Mouse (Mus musculus) hindbrain, embryonic 15.5 days (tissue): ENCODE data around the gene Radil. TPM values are rescaled to one million over a fixed set of nuclear protein-coding genes. Genes with fewer than 3 reads are reported as not detected.

Experiments used
- ATAC-seq: fragments of 200-750 bp; cut with Nextera tagmentation; 2 replicates; pipeline ENCODE4 v1.8.0; 2017; ENCODE audit warnings: low read depth, moderate number of reproducible peaks, moderate TSS enrichment; ENCODE audit not compliant: low FRiP score
- H3K27ac ChIP-seq: fragments of 300-500 bp; sonication (generic); replicated peaks from 2 replicates; pipeline ENCODE4 v1.5.1; 2015; ENCODE audit warnings: mild to moderate bottlenecking, inconsistent platforms
- H3K27me3 ChIP-seq: fragments of 300-500 bp; sonication (generic); 2 replicates; pipeline ENCODE4 v1.6.1; 2015; ENCODE audit warnings: control low read depth, inconsistent platforms
- H3K36me3 ChIP-seq: fragments of 300-500 bp; sonication (generic); 2 replicates; pipeline ENCODE4 v1.6.1; 2015; ENCODE audit warnings: control low read depth, inconsistent platforms
- H3K4me1 ChIP-seq: fragments of 300-500 bp; sonication (generic); replicated peaks from 2 replicates; pipeline ENCODE4 v1.6.1; 2015; ENCODE audit warnings: control low read depth, inconsistent platforms
- H3K4me2 ChIP-seq: fragments of 300-500 bp; sonication (generic); 2 replicates; pipeline ENCODE4 v1.6.1; 2015; ENCODE audit warnings: moderate library complexity, mild to moderate bottlenecking, inconsistent platforms
- H3K4me3 ChIP-seq: fragments of 300-500 bp; sonication (generic); 2 replicates; pipeline ENCODE4 v1.5.1; 2015; ENCODE audit warnings: mild to moderate bottlenecking, inconsistent platforms
- H3K9ac ChIP-seq: fragments of 300-500 bp; sonication (generic); 2 replicates; pipeline ENCODE4 v1.6.1; 2015; ENCODE audit warnings: inconsistent platforms
- H3K9me3 ChIP-seq: fragments of 300-500 bp; sonication (generic); 2 replicates; pipeline ENCODE4 v1.6.1; 2016; ENCODE audit warnings: control low read depth, inconsistent platforms
- WGBS: fragments of 180-500 bp; shearing (Covaris S2); methylation state at CpG from one replicate; pipeline ENCODE4 v1.1.7; 2015; 5-methylcytosine and 5-hydroxymethylcytosine counted together
- polyA plus RNA-seq: library from polyadenylated mRNA; unstranded; fragments of >200 nt; fragmentation: Nextera tagmentation; extraction: Ambion mirVana; gene quantifications from 2 replicates; pipeline ENCODE4 v1.2.1, GENCODE M21; 2015

Radil gene
- polyA plus RNA-seq, 1 experiment from 2014 or later = 23.2 TPM

- no peaks in the 10 kb centered on the region for H3K9me3 ChIP-seq
- 0 out of 2 replicates have a peak, but pooled peaks cover 2% of the 10 kb centered on the region for H3K36me3 ChIP-seq
- no peaks in the 10 kb centered on the region for H3K27me3 ChIP-seq
- WGBS = 58% methylated on average over 7 of the region's 7 CpGs
- no peak overlapping the region for H3K4me3 ChIP-seq
- ATAC-seq = no peak
- no peak overlapping the region for H3K27ac ChIP-seq
- no peak overlapping the region for H3K9ac ChIP-seq
- no peak overlapping the region for H3K4me2 ChIP-seq
- 0 out of 2 replicates have a peak, but pooled peaks cover 4% of the 10 kb centered on the region for H3K4me1 ChIP-seq
These were observed 9.4 kb upstream of the Radil start for GRCm38 (mm10) chr5:142560261-142560660.

DNA sequence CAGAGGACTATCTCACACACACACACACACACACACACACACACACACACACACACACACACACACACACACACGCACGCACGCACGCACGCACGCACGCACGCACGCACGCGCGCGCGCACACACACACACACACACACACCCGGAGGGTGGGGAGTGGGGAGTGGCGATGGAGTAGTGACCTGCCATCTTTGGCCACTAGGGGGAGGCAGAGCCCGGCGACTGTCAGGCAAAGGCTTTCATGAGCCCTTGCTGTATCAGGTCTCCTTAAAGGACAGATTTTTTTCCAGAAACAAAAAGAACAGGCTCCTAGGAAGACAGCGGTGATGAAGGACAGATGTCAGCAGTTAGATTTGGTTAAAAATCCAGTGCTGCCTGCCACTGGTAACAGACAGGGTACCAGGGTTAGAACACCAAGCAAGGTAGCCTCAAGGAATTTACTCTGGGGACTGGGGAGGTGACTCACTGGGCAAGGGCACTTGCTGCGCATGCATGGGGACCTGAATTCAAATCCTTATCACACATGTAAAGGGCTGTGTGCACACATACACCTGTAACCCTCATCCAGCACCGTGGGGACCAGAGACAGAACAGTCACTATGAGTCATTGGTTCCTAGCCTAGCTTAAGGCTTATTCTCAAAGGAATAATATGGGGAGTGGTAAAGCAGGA lies 6.6 kb upstream of the Radil start:
- 19% methylated on average over 19 of the region's 21 CpGs for WGBS
- ATAC-seq = peak; percentile 85
- no peaks in the 10 kb centered on the region for H3K27me3 ChIP-seq
- H3K4me1 ChIP-seq = 0 out of 2 replicates have a peak, but pooled peaks cover 4% of the 10 kb centered on the region
- H3K9ac ChIP-seq = no peak overlapping the region
- no peaks in the 10 kb centered on the region for H3K9me3 ChIP-seq
- H3K4me3 ChIP-seq = no peak overlapping the region
- H3K36me3 ChIP-seq = no peaks in the 10 kb centered on the region
- H3K27ac ChIP-seq = no peak overlapping the region; the same call in 1 of the 2 replicates
- H3K4me2 ChIP-seq = peak overlapping the region; percentile 17; the same call in 1 of the 2 replicates

GRCm38 (mm10) chr5:142556721-142557120 lies 5.8 kb upstream of the Radil start:
- H3K4me2 ChIP-seq = no peak overlapping the region
- no peaks in the 10 kb centered on the region for H3K9me3 ChIP-seq
- no peak overlapping the region for H3K27ac ChIP-seq
- 0 out of 2 replicates have a peak, but pooled peaks cover 4% of the 10 kb centered on the region for H3K4me1 ChIP-seq
- H3K27me3 ChIP-seq = no peaks in the 10 kb centered on the region
- WGBS = 86% methylated on average over 4 of the region's 4 CpGs
- no peaks in the 10 kb centered on the region for H3K36me3 ChIP-seq
- no peak overlapping the region for H3K9ac ChIP-seq
- no peak overlapping the region for H3K4me3 ChIP-seq
- ATAC-seq = no peak

GRCm38 (mm10) chr5:142555866-142556265 lies 5.0 kb upstream of the Radil start:
- 87% methylated on average over 5 of the region's 5 CpGs for WGBS
- no peak overlapping the region for H3K4me2 ChIP-seq
- ATAC-seq = no peak
- H3K9ac ChIP-seq = no peak overlapping the region
- H3K27ac ChIP-seq = no peak overlapping the region
- no peak overlapping the region for H3K4me3 ChIP-seq
- H3K27me3 ChIP-seq = no peaks in the 10 kb centered on the region
- H3K4me1 ChIP-seq = 0 out of 2 replicates have a peak, but pooled peaks cover 4% of the 10 kb centered on the region
- no peaks in the 10 kb centered on the region for H3K9me3 ChIP-seq
- H3K36me3 ChIP-seq = no peaks in the 10 kb centered on the region

GRCm38 (mm10) chr5:142549961-142550705 lies 765 bp downstream of the Radil start:
- ATAC-seq = peak; percentile 27
- Histone ChIP-seq H3K9ac (peak overlapping the region; percentile 55), H3K4me2 (peak overlapping the region; percentile 87), H3K27me3 (no peaks in the 10 kb centered on the region), H3K27ac (peak overlapping the region; percentile 64), H3K4me1 (peaks cover 13% of the 10 kb centered on the region), H3K36me3 (no peaks in the 10 kb centered on the region), H3K9me3 (no peaks in the 10 kb centered on the region), H3K4me3 (peak overlapping the region; percentile 59)
- 1% methylated on average over 31 of the region's 31 CpGs for WGBS

- Histone ChIP-seq H3K27ac (no peak overlapping the region), H3K4me2 (peak overlapping the region; percentile 87), H3K9ac (no peak overlapping the region), H3K4me3 (peak overlapping the region; percentile 59), H3K36me3 (no peaks in the 10 kb centered on the region), H3K4me1 (peaks cover 13% of the 10 kb centered on the region), H3K27me3 (no peaks in the 10 kb centered on the region), H3K9me3 (no peaks in the 10 kb centered on the region)
- no peak for ATAC-seq
- WGBS = 49% methylated on average over 9 of the region's 9 CpGs
These were observed 1.5 kb downstream of the Radil start for GRCm38 (mm10) chr5:142549441-142549840.

DNA sequence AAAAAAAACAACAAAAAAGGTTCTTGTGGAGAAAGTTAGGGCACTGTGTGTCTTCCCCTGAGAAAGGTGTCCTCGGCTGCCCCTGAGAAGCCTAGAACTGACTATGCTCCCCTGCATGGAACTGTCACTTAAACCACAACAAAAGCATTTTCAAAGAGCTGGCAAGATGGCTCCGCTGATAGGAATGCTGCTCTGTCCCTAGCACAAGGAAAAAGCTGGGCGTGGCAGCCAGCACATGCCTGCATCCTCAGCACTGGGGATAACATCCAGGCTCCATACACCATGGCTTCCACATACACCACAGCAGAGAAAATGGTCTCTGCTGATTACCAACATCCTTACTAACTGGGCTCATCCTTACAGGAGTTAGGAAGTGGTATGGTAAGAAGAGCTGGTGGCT lies 3.8 kb downstream of the Radil start:
- H3K27ac ChIP-seq = no peak overlapping the region
- peaks cover 13% of the 10 kb centered on the region for H3K4me1 ChIP-seq
- H3K9ac ChIP-seq = no peak overlapping the region
- H3K9me3 ChIP-seq = no peaks in the 10 kb centered on the region
- no peak overlapping the region for H3K4me3 ChIP-seq
- no peaks in the 10 kb centered on the region for H3K27me3 ChIP-seq
- H3K36me3 ChIP-seq = peaks cover 6% of the 10 kb centered on the region; the same call in 1 of the 2 replicates
- ATAC-seq = no peak
- WGBS = 71% methylated on average over 3 of the region's 3 CpGs
- H3K4me2 ChIP-seq = no peak overlapping the region

GRCm38 (mm10) chr5:142546344-142546743 lies 4.6 kb downstream of the Radil start:
- Histone ChIP-seq H3K36me3 (peaks cover 6% of the 10 kb centered on the region), H3K4me2 (no peak overlapping the region), H3K9ac (no peak overlapping the region), H3K9me3 (no peaks in the 10 kb centered on the region), H3K4me1 (peaks cover 13% of the 10 kb centered on the region), H3K27ac (no peak overlapping the region), H3K4me3 (no peak overlapping the region), H3K27me3 (no peaks in the 10 kb centered on the region)
- ATAC-seq = no peak
- WGBS = 9% methylated on average over 5 of the region's 5 CpGs

GRCm38 (mm10) chr5:142545014-142545795 lies 5.7 kb downstream of the Radil start:
- H3K36me3 ChIP-seq = peaks cover 6% of the 10 kb centered on the region
- H3K4me3 ChIP-seq = no peak overlapping the region
- H3K9me3 ChIP-seq = no peaks in the 10 kb centered on the region
- H3K27ac ChIP-seq = no peak overlapping the region
- H3K4me2 ChIP-seq = no peak overlapping the region
- H3K9ac ChIP-seq = no peak overlapping the region
- 88% methylated on average over 5 of the region's 5 CpGs for WGBS
- no peaks in the 10 kb centered on the region for H3K27me3 ChIP-seq
- no peak for ATAC-seq
- peaks cover 12% of the 10 kb centered on the region for H3K4me1 ChIP-seq

DNA sequence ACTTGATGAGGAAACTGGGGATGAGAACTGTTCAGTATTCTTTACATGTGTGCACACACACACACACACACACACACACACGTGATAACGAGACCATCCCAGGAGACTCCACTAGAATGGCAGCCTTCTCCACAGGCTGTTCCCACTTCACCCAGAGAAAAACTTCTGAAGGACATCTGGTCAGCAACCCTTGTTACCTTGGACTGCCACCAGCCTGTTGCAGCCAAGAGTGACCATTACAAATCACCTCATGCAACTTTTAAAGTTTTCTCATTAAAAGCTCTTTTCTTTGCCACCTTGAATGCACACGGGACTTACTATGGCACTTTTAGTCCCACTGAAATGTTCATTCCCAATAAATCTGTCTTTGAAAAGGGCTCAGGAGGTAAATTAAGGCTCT lies 13.6 kb downstream of the Radil start:
- 90% methylated on average over 3 of the region's 3 CpGs for WGBS
- Histone ChIP-seq H3K4me3 (no peak overlapping the region), H3K27me3 (0 out of 2 replicates have a peak, but pooled peaks cover 2% of the 10 kb centered on the region), H3K36me3 (peaks cover 2% of the 10 kb centered on the region; the same call in 1 of the 2 replicates), H3K9me3 (no peaks in the 10 kb centered on the region), H3K9ac (no peak overlapping the region), H3K27ac (no peak overlapping the region), H3K4me2 (no peak overlapping the region), H3K4me1 (no peaks in the 10 kb centered on the region)
- ATAC-seq = no peak

GRCm38 (mm10) chr5:142535388-142535787 lies 15.5 kb downstream of the Radil start:
- Histone ChIP-seq H3K4me1 (no peaks in the 10 kb centered on the region), H3K9ac (no peak overlapping the region), H3K9me3 (no peaks in the 10 kb centered on the region), H3K36me3 (peaks cover 2% of the 10 kb centered on the region; the same call in 1 of the 2 replicates), H3K27ac (no peak overlapping the region), H3K4me3 (no peak overlapping the region), H3K27me3 (peaks cover 6% of the 10 kb centered on the region; the same call in 1 of the 2 replicates), H3K4me2 (no peak overlapping the region)
- ATAC-seq = no peak
- 86% methylated on average over 4 of the region's 4 CpGs for WGBS
